Mouse (Mus musculus): ENCODE results near the gene Nprl2.

DNA sequence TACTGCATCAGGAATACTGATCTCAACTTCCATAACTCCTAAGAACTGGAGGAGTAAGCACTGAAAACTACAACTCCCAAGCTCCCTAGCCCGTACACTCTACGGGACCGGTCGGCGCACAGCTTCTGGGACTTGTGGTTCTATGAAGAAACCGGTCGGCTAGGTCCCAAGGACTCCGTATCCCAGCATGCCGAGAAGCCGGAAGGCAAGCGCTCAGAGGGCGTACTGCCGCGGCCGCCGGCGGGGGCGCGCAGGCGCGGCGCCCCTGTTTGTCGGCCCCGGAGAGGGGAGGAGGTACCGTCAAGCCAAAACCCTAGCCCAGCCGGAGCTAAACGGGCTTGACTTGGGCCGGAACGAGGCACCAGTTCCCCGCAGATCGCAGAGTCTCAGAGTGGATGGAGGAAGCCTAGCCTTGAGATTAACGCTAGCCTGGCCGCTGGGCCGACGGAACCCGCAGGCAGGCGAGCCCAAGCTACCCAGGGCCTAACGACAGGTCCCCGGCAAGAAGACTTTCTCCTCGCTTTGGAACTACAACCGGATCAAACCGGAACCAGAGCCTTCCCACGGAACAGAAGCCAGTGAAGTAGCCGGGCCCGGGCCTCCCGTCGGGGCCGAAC is 8.1 kb upstream of the Nprl2 start, which contains the start of gene Tmem115:
- TF ChIP-seq EP300 (IDR thresholded peaks at IDR 0.05; ENCODE audit: low read depth) (no peak), CTCF (IDR thresholded peaks at IDR 0.05; ENCODE audit: low read depth) (no peak)
